Mouse (Mus musculus): Measurements from ENCODE around the gene Tnfrsf21. TPM values are rescaled to one million over a fixed set of nuclear protein-coding genes. Genes with fewer than 3 reads are reported as not detected.

The Tnfrsf21 gene
- polyA plus RNA-seq, 1 experiment from 2014 or later, result 45.6 TPM

GRCm38 (mm10) chr17:43137838-43138237 is 121.5 kb downstream of the Tnfrsf21 start:
- no peaks in the 10 kb centered on the region for H3K36me3 ChIP-seq
- peaks cover 3% of the 10 kb centered on the region; the same call in 1 of the 2 replicates for H3K4me1 ChIP-seq (replicated peaks)
- no peaks in the 10 kb centered on the region for H3K27me3 ChIP-seq
- H3K9me3 ChIP-seq, result no peaks in the 10 kb centered on the region
- ATAC-seq, result no peak
- no peak overlapping the region for H3K27ac ChIP-seq
- 96% methylated on average over 9 of the region's 9 CpGs for WGBS
- H3K9ac ChIP-seq (replicated peaks), result no peak overlapping the region
- H3K4me2 ChIP-seq (replicated peaks), result no peak overlapping the region
- no peak overlapping the region for H3K4me3 ChIP-seq (replicated peaks)

- Histone ChIP-seq H3K4me3 (replicated peaks) (no peak overlapping the region), H3K9me3 (no peaks in the 10 kb centered on the region), H3K9ac (replicated peaks) (no peak overlapping the region), H3K27me3 (no peaks in the 10 kb centered on the region), H3K4me1 (replicated peaks) (peaks cover 3% of the 10 kb centered on the region; the same call in 1 of the 2 replicates), H3K4me2 (replicated peaks) (no peak overlapping the region), H3K27ac (no peak overlapping the region), H3K36me3 (no peaks in the 10 kb centered on the region)
- 85% methylated on average over 7 of the region's 7 CpGs for WGBS
- no peak for ATAC-seq
Observed at GRCm38 (mm10) chr17:43138356-43138755, 122.0 kb downstream of the Tnfrsf21 start.

Other genes with a start within 250 kb of the Tnfrsf21 start
- 8.3 and 8.7 TPM in 2 replicates for gene Cd2ap, start 139.9 kb upstream of the Tnfrsf21 start, polyA plus RNA-seq (2015; fragmentation: Nextera tagmentation; extraction: Ambion mirVana)

Measured in midbrain, embryonic 13.5 days (tissue).